Mouse (Mus musculus) CH12.LX (cell line): ENCODE data around the gene Gm6588. TPM values are rescaled to one million over a fixed set of nuclear protein-coding genes. Genes with fewer than 3 reads are reported as not detected.

Experiments used
- DNase-seq: peaks from one replicate; pipeline ENCODE4 v3.0.0-alpha.2; 2013; ENCODE audit errors: extremely low read depth
- H3K27ac ChIP-seq: 2 replicates; pipeline ENCODE4 v1.5.1; 2012; ENCODE audit warnings: low read depth, mild to moderate bottlenecking, control low read depth, moderate library complexity; ENCODE audit not compliant: insufficient read depth
- H3K27me3 ChIP-seq: replicated peaks from 2 replicates; pipeline ENCODE3; 2012; ENCODE audit warnings: inconsistent platforms
- H3K36me3 ChIP-seq, 2 experiments: replicated peaks in 1 of 2; 2 replicates each; pipeline versions ENCODE3 to v1.6.1; 2012; ENCODE audit warnings: inconsistent platforms in 1 of 2, low read length in 1 of 2, mild to moderate bottlenecking in 1 of 2, mixed read lengths in 1 of 2, moderate library complexity in 1 of 2; ENCODE audit not compliant: control insufficient read depth in 1 of 2, insufficient read depth in 1 of 2
- H3K4me1 ChIP-seq, 2 experiments: 2 replicates each; pipeline ENCODE4 v1.6.1; 2012; ENCODE audit warnings: inconsistent platforms in 1 of 2, moderate library complexity in 1 of 2; ENCODE audit not compliant: insufficient read depth in 2 of 2, control insufficient read depth in 1 of 2
- H3K4me2 ChIP-seq: 2 replicates; pipeline ENCODE4 v1.6.1; 2012; ENCODE audit warnings: low read depth, mild to moderate bottlenecking, control low read depth; ENCODE audit not compliant: poor library complexity, insufficient read depth, severe bottlenecking
- H3K4me3 ChIP-seq, 3 experiments: fragments of 150-350 bp in 1 of 3; sonication (generic) in 1 of 3; replicated peaks in 1 of 3; 2 replicates each; pipeline versions ENCODE3 to v1.5.1; 2011 to 2012; ENCODE audit warnings: low read depth in 2 of 3, low read length in 2 of 3, mild to moderate bottlenecking in 2 of 3, moderate library complexity in 2 of 3, control low read depth in 1 of 3, improper control_type of control experiment in 1 of 3, inconsistent platforms in 1 of 3, mixed read lengths in 1 of 3; ENCODE audit not compliant: poor library complexity in 1 of 3
- H3K79me2 ChIP-seq: replicated peaks from 2 replicates; pipeline ENCODE4 v1.6.1; 2012; ENCODE audit warnings: mild to moderate bottlenecking, moderate library complexity; ENCODE audit not compliant: control insufficient read depth, poor library complexity, insufficient read depth, severe bottlenecking; ENCODE audit errors: extremely low read depth
- H3K9ac ChIP-seq: 2 replicates; pipeline ENCODE4 v1.6.1; 2012; ENCODE audit warnings: low read depth, mild to moderate bottlenecking, control low read depth, moderate library complexity; ENCODE audit not compliant: insufficient read depth
- H3K9me3 ChIP-seq: replicated peaks from 2 replicates; pipeline ENCODE3; 2012; ENCODE audit warnings: low read length, inconsistent platforms, mixed read lengths
- BHLHE40 ChIP-seq: IDR thresholded peaks from 2 replicates; pipeline ENCODE4 v1.6.1; 2011; ENCODE audit warnings: mild to moderate bottlenecking, low read depth, low read length, improper control_type of control experiment
- CTCF ChIP-seq, 2 experiments: IDR thresholded peaks in 1 of 2; conservative IDR thresholded peaks in 1 of 2; 2 replicates each; pipeline ENCODE4 v1.5.1; 2011 to 2012; ENCODE audit warnings: low read depth in 2 of 2, low read length in 2 of 2, improper control_type of control experiment in 1 of 2, inconsistent platforms in 1 of 2, mild to moderate bottlenecking in 1 of 2, moderate library complexity in 1 of 2
- E2F4 ChIP-seq: IDR thresholded peaks from 2 replicates; pipeline ENCODE4 v1.6.1; 2011; ENCODE audit warnings: low read depth, low read length, improper control_type of control experiment; ENCODE audit not compliant: insufficient replicate concordance
- ELF1 ChIP-seq: IDR thresholded peaks from 2 replicates; pipeline ENCODE4 v1.6.1; 2014; ENCODE audit warnings: low read depth, mild to moderate bottlenecking, inconsistent platforms, low read length, improper control_type of control experiment
- ETS1 ChIP-seq: conservative IDR thresholded peaks from 2 replicates; pipeline ENCODE4 v1.6.1; 2012; ENCODE audit warnings: low read depth, mild to moderate bottlenecking, inconsistent platforms, low read length, improper control_type of control experiment, moderate library complexity
- GABPA ChIP-seq: IDR thresholded peaks from 2 replicates; pipeline ENCODE4 v1.6.1; 2012; ENCODE audit warnings: low read depth, low read length, improper control_type of control experiment, inconsistent platforms; ENCODE audit not compliant: insufficient replicate concordance
- JUN ChIP-seq: IDR thresholded peaks from 2 replicates; pipeline ENCODE4 v1.6.1; 2011; ENCODE audit warnings: low read depth, mild to moderate bottlenecking, low read length, improper control_type of control experiment, moderate library complexity; ENCODE audit not compliant: insufficient read depth
- JUND ChIP-seq: conservative IDR thresholded peaks from 2 replicates; pipeline ENCODE4 v1.6.1; 2011; ENCODE audit warnings: low read depth, low read length, improper control_type of control experiment
- MAX ChIP-seq: IDR thresholded peaks from 2 replicates; pipeline ENCODE4 v1.6.1; 2011; ENCODE audit warnings: low read length, improper control_type of control experiment
- MEF2A ChIP-seq: IDR thresholded peaks from 2 replicates; pipeline ENCODE4 v1.6.1; 2014; ENCODE audit warnings: low read depth, mild to moderate bottlenecking, inconsistent platforms, low read length, improper control_type of control experiment, borderline replicate concordance
- MXI1 ChIP-seq: IDR thresholded peaks from 2 replicates; pipeline ENCODE4 v1.6.1; 2011; ENCODE audit warnings: mild to moderate bottlenecking, low read depth, low read length, improper control_type of control experiment
- MYC ChIP-seq: IDR thresholded peaks from 2 replicates; pipeline ENCODE4 v1.6.1; 2011; ENCODE audit warnings: low read depth, mild to moderate bottlenecking, improper control_type of control experiment, low read length
- NRF1 ChIP-seq: IDR thresholded peaks from 2 replicates; pipeline ENCODE4 v1.6.1; 2014; ENCODE audit warnings: low read depth, mild to moderate bottlenecking, inconsistent platforms, low read length, improper control_type of control experiment, moderate library complexity
- PAX5 ChIP-seq: IDR thresholded peaks from 2 replicates; pipeline ENCODE4 v1.6.1; 2012; ENCODE audit warnings: low read length, inconsistent platforms, mixed read lengths
- POLR2A ChIP-seq: IDR thresholded peaks from 2 replicates; pipeline ENCODE4 v1.6.1; 2011; ENCODE audit warnings: low read depth, mild to moderate bottlenecking, improper control_type of control experiment, low read length
- POLR2AphosphoS2 ChIP-seq: IDR thresholded peaks from 2 replicates; pipeline ENCODE4 v1.6.1; 2011; ENCODE audit warnings: low read depth, low read length, improper control_type of control experiment
- SMC3 ChIP-seq: IDR thresholded peaks from 2 replicates; pipeline ENCODE4 v1.6.1; 2011; ENCODE audit warnings: low read depth, low read length, improper control_type of control experiment
- TCF12 ChIP-seq: IDR thresholded peaks from 2 replicates; pipeline ENCODE4 v1.6.1; 2014; ENCODE audit warnings: low read depth, mild to moderate bottlenecking, inconsistent platforms, low read length, improper control_type of control experiment
- USF1 ChIP-seq: IDR thresholded peaks from 2 replicates; pipeline ENCODE4 v1.6.1; 2014; ENCODE audit warnings: low read depth, mild to moderate bottlenecking, inconsistent platforms, low read length, improper control_type of control experiment
- ZC3H11A ChIP-seq: IDR thresholded peaks from 2 replicates; pipeline ENCODE4 v1.6.1; 2012; ENCODE audit warnings: low read depth, mild to moderate bottlenecking, inconsistent platforms, low read length, improper control_type of control experiment
- ZKSCAN1 ChIP-seq: IDR thresholded peaks from 2 replicates; pipeline ENCODE4 v1.6.1; 2012; ENCODE audit warnings: low read depth, inconsistent platforms, low read length, improper control_type of control experiment, borderline replicate concordance
- ZMIZ1 ChIP-seq: IDR thresholded peaks from 2 replicates; pipeline ENCODE4 v1.6.1; 2012; ENCODE audit warnings: low read depth, mild to moderate bottlenecking, inconsistent platforms, low read length, improper control_type of control experiment
- dilution Hi-C: fragments of 300-500 bp; cut with MboI; formaldehyde crosslinking; loops from 2 replicates; pipeline ENCODE4 v1.14.3; 2020; ENCODE audit warnings: low sequenced_read_pairs; ENCODE audit not compliant: extremely low pct_unique_long_range_greater_than_20kb, extremely low pct_ligation_motif_present
- in situ Hi-C: fragments of 300-500 bp; cut with MboI; formaldehyde crosslinking; loops from 3 replicates; pipeline ENCODE4 v1.14.3; 2019; ENCODE audit warnings: low sequenced_read_pairs, low pct_ligation_motif_present, low pct_unique_long_range_greater_than_20kb, mixed read lengths
- polyA plus RNA-seq: library from polyadenylated mRNA; unstranded; fragments of >175 nt; gene quantifications from 2 replicates; pipeline ENCODE4 v1.2.1, GENCODE M21; 2012; ENCODE audit warnings: low read depth; ENCODE audit not compliant: insufficient read length
- total RNA-seq, 2 experiments: library from RNA; depleted of rRNA; stranded (reverse); fragments of 300-350 nt in 1 of 2; fragments of >200 nt in 1 of 2; gene quantifications; 2 replicates each; pipeline ENCODE4 v1.2.3; 2012 to 2014

Gm6588 gene
- total and polyA plus RNA-seq, 3 experiments: not detected

DNA sequence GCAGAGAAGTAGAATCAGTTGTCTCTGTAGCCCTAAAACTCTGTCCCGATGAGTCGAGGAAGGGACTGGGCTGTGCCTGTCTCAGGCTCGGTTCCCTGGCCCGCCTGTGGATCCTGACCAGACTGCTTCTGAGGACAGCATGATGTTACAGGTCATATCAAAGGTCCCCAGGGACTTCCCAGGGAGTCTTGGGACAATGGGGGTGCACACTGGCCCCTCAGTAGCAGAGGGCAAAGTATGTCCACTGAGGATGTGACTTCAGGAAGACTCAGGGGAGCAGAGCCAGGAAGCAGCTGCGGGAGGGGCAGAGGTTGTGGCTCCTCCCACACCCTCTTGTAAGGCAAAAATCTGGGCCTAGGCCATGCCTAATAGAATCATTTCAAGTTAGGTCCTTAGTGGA lies 37.2 kb downstream of the Gm6588 start:
- dilution Hi-C loops: no loop called here
- in situ Hi-C loops: no loop called here
- TF ChIP-seq ZC3H11A (no peak), TCF12 (no peak), JUND (no peak), MEF2A (no peak), E2F4 (no peak), MXI1 (no peak), CTCF (conservative IDR thresholded peaks at IDR 0.05 in 1 of 2, IDR thresholded peaks at IDR 0.05 in 1 of 2; ENCODE audit: low read depth in 2 of 2, low read length in 2 of 2) (no peak), POLR2AphosphoS2 (no peak), GABPA (no peak), MAX (no peak), ELF1 (no peak), BHLHE40 (no peak), USF1 (no peak), ZKSCAN1 (no peak), JUN (no peak), ETS1 (no peak)

DNA sequence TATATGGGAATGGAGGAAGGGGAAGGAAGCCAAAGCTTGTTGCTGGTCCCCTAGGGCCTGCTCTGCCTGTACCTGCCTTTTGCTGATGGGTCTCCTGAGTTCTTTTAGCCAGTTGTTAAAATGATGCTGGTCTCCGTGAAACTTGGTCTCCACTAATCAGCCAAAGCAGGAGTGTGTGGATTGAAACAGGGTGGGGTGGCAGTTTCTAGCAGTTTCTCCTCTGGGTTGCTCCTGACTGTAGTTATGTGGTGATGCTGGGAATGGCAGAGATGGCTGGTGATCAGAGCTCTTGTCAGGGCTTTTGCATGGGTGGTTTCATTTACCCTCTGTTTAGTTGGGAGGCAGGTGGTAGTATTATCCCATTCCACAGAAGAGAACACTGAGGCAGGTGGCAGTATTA lies 38.3 kb downstream of the Gm6588 start:
- Histone ChIP-seq H3K4me2 (no peak overlapping the region), H3K4me3 (no peak overlapping the region), H3K79me2 (no peaks in the 10 kb centered on the region)
- no peak for DNase-seq
- no peak for TF ChIP-seq SMC3
- TF ChIP-seq ZMIZ1: no peak
- TF ChIP-seq CTCF (conservative IDR thresholded peaks at IDR 0.05 in 1 of 2, IDR thresholded peaks at IDR 0.05 in 1 of 2; ENCODE audit: low read depth in 2 of 2, low read length in 2 of 2): no peak
- no peak for TF ChIP-seq TCF12
- TF ChIP-seq NRF1: no peak
- no peak for TF ChIP-seq E2F4
- no peak for TF ChIP-seq JUND
- TF ChIP-seq USF1: no peak
- no peak for TF ChIP-seq PAX5
- TF ChIP-seq POLR2A: no peak
- TF ChIP-seq ETS1: no peak
- no peak for TF ChIP-seq MYC
- TF ChIP-seq, all 38 proteins: peak for 0
- H3K27ac ChIP-seq: no peak overlapping the region
- H3K4me1 ChIP-seq: no peaks in the 10 kb centered on the region
- in situ Hi-C loops (no loop called here), dilution Hi-C loops (no loop called here)
- H3K36me3 ChIP-seq: no peaks in the 10 kb centered on the region
- peaks cover 89% of the 10 kb centered on the region for H3K9me3 ChIP-seq
- H3K27me3 ChIP-seq: no peaks in the 10 kb centered on the region
- H3K9ac ChIP-seq: no peak overlapping the region

More for the DNA sequence above, 37.2 kb downstream of the Gm6588 start:
- Histone ChIP-seq H3K27me3 (no peaks in the 10 kb centered on the region), H3K4me1 (no peaks in the 10 kb centered on the region), H3K4me3 (no peak overlapping the region), H3K9ac (no peak overlapping the region), H3K79me2 (no peaks in the 10 kb centered on the region), H3K36me3 (no peaks in the 10 kb centered on the region), H3K27ac (no peak overlapping the region), H3K4me2 (no peak overlapping the region), H3K9me3 (peaks cover 89% of the 10 kb centered on the region)
- no peak for DNase-seq
